Mouse (Mus musculus): ENCODE data around the gene Cpeb3.
"Not testable (repeated sequence)": the region's sequence is repeated elsewhere in the genome, so short reads cannot be mapped to it uniquely, and the experiment has no call there.

Cpeb3 gene

DNA sequence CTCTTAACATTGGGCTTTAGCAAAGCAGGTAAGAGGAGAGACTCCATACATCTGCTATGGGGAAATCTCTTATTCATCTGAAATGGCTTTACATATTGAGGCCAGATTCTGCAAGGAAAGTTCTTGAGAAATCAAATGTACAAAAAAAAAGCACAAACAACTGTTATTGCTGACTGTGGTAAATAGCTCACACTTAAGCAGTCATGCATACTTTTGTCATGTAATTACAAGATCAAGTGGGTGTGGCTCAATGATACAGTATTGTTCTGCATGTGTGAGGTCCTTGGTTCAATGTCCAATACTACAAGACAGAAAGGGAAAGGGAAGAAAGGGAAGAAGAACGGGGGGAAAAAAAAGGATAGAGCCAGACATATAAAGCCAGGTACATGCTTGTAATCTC lies 62.6 kb downstream of the Cpeb3 start:
- no peak for DNase-seq (ENCODE audit: low spot score)

DNA sequence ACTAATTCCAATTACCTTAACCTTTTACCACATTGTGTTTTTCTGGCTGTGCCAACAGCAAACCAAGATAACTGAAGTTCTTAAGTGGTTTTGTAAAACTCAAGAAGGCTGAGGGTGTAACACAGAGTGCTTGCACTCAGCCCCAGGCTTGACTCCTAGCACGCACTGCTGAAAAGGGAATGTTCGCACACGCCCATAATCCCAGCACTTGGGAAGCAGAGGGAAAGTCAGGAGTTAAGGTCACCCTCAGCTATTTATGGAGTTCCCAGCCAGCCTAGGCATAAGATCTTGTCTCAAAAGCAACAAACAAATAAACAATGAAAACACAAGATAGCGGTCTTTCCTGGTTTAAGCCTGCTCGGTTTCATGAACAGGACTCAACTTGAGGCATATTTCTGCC lies 63.0 kb downstream of the Cpeb3 start:
- no peak for DNase-seq (ENCODE audit: low spot score)

DNA sequence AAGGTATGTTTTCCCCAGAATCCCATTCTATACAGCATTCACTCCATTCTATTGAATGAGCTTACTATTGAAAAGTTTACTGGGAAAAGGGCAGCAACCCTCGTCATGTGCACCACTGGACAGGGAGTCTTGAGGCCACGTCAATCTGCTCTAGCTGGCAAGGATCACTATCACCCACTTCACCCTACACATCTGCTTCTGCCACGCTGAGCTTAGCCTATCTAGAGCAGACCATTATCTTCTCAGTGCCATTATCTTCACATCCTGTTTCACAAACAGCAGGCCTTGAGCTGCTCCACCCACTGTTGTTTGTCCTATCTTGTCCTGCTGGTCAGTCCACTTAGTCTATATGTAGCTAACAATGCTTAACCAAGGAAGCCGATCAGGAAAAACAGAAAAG lies 66.8 kb downstream of the Cpeb3 start:
- no peak for DNase-seq (ENCODE audit: low spot score)

DNA sequence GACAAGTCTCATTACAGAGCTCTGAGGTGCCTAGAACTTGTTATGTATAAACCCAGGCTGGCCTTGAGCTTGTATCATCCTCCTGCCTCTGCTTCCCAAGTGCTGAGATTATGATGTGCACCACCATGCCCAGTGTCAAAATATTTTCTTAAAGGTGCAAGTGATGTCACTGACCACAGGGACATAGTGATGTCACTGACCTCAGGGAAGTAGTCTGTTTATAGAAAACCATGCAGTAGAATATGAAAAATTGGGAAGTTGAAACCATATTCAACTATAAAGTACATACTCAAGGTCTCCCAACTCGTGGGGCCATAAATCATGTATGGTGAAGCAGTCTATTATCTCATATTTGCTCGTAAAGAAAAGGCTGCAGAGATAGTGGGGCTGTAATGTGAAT lies 71.3 kb downstream of the Cpeb3 start:
- DNase-seq (ENCODE audit: low spot score): no peak

DNA sequence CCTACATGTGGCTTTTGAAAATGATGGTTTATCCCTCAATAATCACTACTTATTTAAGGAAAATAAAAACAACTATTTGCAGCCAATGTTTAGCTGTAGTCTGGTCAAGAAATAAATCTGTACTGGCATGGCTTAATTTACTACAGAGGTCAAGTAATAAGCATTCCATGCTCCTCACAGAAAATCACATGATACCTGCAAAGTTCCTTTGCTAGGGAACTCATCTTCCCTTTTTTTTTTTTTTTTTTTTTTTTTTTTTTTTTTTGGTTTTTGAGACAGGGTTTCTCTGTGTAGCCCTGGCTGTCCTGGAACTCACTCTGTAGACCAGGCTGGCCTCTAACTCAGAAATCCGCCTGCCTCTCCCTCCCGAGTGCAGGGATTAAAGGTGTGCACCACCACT lies 72.9 kb downstream of the Cpeb3 start:
- not testable (repeated sequence) for DNase-seq (ENCODE audit: low spot score)

DNA sequence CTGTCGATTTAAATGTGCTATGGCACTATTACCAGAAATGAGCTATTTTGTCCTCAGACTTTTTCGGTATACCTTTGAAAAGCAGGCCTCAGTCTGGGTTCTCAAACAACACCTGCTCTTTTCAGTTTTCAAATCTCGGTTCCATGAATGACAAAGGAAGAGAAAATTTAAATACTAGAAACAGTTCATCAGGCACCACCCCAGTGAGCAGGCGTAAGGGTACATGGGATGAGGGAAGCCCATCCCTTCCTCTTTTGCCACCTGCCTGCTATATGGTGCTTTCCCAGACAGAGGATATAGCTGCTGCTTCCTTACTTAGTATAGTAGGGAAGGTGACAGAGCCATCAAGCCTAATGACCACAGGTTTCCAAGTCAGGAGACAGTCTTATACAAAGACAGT lies 74.7 kb downstream of the Cpeb3 start:
- DNase-seq (ENCODE audit: low spot score): no peak

DNA sequence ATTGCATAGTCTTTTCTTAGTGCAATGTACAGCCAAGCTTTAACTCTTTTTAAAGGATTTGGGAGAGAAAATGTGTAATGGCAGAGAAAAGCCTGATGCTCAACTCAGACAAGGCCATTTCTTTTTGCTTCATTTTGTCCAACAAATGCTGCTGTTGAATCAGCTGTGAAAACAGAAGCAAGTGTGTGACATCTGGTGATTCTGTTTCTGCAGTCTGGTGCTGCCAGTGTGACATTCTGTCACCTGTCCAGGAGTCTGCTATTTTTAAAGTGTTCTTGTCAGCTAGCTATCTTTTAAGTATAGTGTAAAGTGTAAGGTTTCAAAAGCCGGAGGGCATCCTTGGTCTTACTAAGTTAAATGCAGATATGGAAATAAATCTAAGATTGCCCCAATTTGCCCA lies 76.7 kb downstream of the Cpeb3 start:
- DNase-seq (ENCODE audit: low spot score): no peak

DNA sequence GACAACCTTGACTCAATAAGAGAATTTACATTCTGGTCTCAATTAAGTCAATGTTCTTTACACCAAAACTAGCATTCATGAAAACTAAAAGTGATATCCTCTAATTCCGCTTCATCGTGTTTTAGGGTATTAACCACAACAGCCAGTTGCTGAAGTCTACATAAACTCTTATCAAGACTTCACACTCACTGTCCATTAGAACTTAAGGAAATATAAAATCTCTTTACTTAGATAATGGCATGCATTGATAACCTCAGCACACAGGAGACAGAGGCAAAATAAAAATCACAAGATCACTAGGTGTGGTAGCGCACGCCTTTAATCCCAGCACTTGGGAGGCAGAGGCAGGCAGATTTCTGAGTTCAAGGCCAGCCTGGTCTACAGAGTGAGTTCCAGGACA lies 79.9 kb downstream of the Cpeb3 start:
- DNase-seq (ENCODE audit: low spot score): no peak

DNA sequence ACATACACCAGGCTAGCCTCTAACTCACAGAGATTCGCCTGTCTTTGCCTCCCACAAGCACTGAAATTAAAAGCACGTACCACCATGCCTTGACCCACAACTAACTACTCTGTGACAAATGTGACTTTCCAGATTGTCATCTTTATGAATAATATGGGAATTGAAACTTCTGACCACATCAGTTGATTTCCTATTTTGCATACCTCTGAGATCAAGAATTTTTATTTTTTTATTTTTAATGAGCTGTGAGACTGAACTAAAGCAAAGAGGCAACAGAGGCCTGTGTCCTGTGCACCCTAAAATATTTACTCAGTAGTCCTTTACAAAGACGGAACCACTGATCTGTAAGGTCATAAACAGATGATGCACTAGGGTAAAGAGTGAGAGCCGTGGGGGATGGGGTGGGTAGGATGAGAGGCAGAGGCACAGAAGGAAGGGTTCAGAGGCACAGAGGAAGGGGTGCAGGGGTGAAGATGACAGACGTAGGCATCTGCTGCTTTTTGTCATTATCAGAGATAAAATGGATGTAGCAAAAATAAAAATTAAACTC lies 81.3 kb downstream of the Cpeb3 start:
- no peak for DNase-seq (ENCODE audit: low spot score)

DNA sequence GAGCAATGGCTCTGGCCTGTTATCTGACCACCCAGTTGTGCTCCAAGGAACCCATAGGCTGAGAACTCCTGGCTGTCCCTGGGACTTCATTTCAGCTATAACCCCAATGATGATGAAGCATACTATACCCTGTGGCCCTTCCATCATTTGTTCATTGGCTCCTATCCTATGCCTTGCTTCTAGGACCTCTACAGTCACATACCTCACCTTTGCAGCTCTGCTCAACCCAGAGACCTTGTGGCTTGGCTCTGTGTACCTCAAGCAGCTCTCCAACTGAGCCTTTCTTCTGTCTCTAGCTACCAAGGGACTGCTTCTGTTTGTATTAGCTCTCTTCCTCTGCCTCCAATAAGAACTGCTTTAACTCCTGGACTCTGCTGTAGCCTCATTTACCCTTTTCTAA lies 83.4 kb downstream of the Cpeb3 start:
- DNase-seq (ENCODE audit: low spot score): no peak

DNA sequence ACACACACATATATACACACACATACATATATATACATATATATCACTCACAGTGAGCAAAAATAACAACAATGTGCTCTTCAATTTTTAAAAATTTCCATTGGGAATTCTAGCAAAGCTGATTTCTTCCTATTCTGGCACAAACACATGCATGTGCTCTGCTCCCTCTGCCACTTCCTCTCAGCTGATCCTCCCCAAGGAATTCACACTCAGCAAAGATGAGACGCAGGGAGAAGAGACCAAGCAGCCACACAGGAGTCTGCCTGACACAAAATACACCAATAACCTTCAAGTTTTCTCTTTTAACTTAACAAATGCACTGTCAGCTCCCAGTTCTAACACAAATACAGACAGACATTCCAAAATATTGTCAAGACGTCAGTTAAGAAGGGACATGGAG lies 89.1 kb downstream of the Cpeb3 start:
- DNase-seq (ENCODE audit: low spot score): no peak

DNA sequence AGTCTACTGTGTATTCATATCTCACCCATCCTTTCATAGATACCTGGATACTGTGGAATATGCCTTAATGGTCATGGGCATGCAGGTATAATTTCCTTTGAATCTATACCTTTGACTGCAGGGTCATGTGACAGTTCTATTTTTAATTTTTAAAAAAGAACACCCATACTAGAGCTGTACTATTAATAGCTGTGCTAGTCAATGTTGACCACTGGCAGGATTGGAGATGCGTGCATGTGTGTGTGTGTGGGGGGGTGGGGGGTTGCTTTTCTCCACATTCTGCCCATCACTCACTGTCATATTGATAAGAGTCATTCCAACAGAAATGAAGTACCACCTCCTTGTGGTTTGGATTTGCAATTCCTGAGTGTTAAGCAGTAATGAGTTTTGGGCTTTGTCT lies 92.6 kb downstream of the Cpeb3 start:
- DNase-seq (ENCODE audit: low spot score): no peak

DNA sequence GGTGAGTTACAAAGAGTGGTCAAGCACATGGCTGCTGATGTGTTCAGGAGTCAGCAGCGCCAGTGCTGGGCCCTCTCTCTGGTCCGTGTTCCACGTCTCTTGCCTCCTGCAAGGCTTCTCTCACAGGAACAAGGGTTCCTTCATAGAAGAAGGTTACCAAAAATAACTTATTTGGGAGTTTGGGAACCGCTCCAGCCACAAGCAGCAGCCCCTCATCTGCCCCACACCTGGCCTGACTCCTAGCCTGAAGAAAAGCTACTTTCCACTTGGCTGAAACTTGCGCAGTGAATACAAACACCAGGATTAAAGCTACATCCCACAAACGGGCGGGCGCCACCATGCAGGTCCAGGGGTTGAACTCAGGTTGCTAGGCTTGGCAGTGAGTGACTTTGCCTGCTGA lies 93.0 kb downstream of the Cpeb3 start:
- no peak for DNase-seq (ENCODE audit: low spot score)

DNA sequence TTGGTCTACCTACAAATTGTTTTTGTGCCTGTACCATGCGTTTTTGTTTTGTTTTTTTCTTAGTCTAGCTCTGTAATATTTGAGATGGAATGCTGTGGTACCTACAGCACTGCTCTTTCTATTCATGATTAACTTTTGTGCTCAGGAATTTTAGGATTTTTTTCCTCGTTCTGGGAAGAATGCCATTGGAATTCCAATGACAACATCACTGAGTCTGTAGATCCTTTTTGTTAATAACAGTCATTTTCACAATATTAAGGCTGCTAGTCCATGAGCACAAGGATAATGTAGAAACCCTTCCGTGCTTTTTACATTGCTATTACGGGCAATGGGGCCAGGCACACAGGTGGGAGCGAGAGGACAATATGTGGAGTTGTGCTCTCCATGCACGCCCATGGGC lies 96.6 kb downstream of the Cpeb3 start:
- no peak for DNase-seq (ENCODE audit: low spot score)

DNA sequence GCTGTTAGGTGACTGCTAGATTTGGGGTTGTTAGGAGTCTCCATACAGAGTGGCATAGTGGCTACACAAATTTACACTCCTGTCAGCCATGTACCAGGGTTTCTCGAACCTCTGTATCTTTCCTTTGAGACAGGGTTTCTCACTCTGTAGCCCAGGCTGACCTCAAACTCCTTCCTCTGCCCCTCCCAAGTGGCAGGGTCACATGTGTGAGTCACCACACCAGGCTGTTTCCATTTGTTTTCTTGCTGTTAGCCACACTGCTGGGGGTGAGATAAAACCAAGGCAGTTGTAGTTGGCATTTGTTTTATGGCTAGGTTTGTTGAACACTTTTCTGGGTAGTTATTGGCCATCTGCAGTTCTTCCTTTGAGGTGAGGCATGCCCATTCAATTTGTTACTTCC lies 97.9 kb downstream of the Cpeb3 start:
- no peak for DNase-seq (ENCODE audit: low spot score)

DNA sequence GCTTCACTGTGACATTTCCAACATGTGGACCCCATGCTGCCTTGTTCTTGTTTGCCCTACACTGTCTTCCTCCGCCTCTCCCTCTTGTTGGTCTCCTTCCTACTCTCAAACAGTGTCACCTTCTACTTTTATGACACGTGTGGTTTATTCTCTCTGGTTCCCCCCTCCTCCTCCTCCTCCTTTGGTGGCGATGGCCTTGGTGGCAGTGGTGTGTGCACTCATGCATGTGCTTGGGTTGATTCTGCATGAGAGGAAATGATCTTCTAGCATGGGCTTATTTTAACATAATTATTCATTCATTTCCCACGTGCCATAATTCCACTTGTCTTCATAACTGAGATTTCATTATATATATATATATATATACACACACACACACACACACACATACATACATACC lies 98.5 kb downstream of the Cpeb3 start:
- DNase-seq (ENCODE audit: low spot score): no peak

DNA sequence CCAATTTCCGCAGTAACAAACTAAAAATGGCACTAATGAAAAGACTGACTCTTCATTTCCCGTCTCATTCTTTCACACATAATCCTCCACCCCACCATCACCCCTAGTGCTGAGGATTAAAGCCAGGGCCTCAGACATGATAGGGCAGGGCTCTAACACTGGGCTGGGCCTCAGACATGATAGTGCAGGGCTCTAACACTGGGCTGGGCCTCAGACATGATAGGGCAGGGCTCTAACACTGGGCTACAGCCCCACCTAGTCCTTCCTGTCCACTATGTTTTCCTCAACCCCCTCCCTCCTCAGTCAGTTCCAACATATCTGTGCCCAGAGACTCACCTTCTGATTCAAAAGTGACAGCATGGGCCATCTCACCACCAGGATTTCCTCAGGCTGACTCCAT lies 107.7 kb downstream of the Cpeb3 start:
- DNase-seq (ENCODE audit: low spot score): no peak

DNA sequence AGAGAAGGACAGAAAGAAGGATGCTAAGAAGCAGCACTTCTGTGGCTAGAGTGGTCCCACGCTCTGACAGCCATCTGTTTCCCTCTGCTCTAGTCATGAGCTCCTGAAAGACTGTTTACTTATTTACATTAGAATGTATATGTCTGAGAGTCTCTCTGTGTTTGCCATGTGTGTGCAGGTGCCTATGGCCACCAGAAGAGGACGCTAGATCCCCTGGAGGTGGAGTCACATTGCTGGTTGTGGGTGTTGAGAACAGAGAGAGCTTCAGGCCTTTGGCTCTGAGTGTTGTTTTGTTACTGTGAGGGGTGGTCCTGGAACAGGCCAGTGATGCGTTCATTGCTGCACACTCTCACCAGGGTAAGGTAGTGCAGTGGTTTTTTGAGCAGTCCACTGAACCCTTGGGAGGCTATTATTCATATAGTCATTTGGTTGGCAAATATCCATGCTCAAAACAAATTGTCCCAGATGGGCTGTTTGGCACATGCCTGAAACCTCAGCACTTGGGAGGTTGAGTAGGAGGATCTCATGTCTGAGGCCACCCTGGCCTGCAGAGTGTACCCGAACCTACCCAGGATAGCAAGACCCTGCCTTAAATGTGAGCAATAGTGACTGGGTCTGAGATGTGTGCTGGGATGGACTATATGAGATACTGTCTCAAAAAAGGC lies 112.6 kb downstream of the Cpeb3 start:
- DNase-seq (ENCODE audit: low spot score): no peak

DNA sequence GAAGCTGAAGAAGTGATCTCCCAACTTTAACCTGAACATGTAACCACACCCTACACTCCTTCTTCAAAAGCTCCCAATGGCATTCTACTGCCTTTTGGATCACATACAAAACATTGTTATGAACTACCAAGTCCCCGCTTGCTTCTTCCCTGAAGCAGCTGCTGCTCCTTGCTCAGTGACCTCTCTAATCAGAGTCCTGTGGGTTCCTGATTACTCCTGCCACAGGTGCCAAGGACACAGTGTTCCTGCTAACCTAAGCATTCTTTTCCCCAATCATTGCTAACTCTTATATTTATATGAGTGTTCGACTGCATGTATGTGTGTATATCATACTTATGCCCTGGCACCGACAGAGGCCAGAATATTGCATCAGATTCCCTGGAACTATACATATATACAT lies 115.2 kb downstream of the Cpeb3 start:
- DNase-seq (ENCODE audit: low spot score): no peak

DNA sequence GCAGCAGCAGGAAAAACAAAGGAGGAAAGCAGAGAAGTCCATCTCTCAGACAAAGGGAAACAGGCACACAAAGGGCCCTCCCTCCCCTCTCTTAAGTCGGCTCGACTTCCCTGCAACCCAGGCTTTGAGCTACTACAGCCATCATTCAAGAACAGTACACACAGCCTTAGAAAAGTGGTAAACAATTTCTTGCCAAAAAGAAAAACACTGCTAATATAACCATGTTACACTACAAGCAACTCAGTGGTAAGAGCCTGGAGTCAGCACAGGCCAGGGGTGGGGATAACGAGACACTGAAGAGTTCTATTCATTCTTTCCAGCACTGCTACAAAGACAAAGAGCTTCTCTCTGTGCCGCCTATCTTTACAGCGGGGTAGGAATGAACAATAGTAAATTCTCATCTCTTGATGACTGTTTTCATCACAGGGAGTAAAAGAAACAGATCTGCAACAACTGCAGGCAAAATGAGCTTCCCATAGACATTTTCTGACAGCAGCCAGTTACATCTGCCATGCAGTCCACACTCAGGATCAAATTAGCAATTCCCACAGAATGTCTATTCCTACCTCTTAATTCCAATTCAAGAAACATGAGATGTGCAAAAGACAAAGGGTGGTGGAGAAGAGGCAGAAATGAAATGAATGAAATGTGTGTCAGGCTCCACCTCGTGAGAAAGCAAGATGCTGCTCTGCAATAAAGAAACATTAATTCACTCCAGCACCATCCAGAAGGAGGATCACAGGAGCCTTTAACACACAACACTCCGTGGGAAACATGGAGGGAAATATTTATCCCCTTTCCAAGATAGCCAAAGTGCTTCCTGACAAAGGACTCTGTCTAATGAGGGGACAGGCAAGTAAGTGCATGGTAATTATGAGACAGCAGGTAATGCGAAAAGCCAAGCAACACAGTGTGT lies 118.0 kb downstream of the Cpeb3 start:
- no peak for DNase-seq (ENCODE audit: low spot score)

DNA sequence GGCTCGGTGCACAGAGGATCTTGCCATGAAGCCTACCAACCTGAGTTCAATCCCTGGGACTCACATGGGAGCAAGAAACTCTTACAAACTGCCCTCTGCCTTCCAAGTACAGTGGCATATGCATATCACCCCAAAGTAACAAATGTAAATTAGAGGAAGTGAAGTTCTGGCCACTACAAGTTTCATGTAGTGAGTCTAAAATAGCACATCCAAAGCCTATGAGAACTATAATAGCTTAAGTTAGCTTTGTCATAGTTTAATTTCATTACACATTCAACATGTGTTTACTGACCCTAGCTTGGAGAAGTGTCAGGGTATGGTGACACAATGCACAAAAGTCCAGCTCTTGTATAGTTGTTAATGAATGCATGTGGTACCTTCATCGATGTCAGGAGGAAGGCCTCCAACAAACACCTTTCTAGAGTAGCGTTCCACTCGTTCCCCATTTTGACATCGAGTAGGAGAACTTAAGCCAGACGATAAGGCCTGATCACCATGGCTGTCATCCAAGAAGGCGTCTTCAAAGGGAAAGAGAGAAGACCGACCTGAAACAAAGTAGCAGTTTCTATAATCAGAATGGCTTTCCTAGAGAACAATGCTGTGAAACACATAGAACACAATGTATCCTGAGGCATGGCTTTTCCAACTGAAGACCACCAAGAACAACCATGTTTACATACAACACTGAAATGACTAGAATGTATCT lies 120.2 kb downstream of the Cpeb3 start:
- DNase-seq (ENCODE audit: low spot score): no peak

DNA sequence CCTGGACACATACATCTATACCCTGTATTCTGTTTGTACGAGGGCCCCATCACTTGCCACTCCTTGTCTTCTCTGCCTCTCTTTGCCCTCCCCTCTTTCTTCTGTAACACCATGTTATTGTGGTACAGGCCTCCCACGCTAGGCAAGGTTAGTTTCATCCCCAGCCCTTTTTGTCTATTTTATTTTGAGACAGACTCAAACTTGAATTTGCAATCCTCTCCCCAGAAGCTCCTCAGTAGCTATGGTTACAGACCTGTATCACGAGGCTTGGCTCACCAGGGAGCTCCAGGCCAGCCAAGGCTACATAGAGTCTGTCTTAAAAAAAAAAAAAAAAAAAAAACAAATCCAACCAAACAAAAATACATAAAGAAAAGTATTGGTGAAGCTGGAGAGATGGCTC lies 123.9 kb downstream of the Cpeb3 start:
- DNase-seq (ENCODE audit: low spot score): no peak

DNA sequence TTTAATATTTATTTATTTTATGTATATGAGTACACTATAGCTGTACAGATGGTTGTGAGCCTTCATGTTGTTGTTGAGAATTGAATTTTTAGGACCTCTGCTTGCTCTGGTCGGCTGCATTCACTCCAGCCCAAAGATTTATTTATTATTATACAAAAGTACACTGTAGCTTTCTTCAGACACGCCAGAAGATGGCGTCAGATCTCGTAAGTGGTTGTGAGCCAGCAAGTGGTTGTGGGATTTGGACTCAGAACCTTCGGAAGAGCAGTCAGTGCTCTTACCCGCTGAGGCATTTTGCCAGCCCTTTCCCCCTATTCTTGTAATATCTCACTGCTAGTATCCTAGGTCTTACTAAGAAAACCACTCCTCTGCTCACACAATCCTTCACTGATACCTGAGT lies 126.9 kb downstream of the Cpeb3 start:
- no peak for DNase-seq (ENCODE audit: low spot score)
